In the genomic region with DNA sequence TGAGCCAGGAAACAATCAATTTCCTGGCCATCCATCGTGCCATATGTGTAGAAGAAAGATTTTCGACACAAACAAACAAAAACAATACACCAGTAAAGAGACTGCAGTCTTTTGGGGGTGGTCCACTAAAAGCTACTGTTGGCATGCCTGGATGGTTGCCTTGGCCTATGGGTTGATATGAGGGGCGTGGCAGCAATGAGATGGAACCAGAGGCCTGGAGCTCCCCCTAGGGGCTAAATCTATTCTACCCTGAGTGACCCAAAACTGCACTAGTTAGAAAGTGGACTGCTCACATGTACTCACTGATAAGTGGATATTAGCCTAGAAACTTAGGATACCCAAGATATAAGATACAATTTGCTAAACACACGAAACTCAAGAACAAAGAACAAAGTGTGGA, we compare ENCODE assay signal across 9 mouse cellular contexts.
A peak's percentile ranks its signal among the peaks of the same experiment; 100 is the strongest.
DNase-seq lines count a peak whose midpoint lies in the region; ATAC-seq and TF ChIP-seq lines count a peak whose summit lies in the region.
"Had no signal": no experiment of that assay in that cellular context is flagged by ENCODE, and none has a peak within 500 bp of the region (broad histone marks: within the 10 kb centered on the region; RNA-seq: fewer than 3 reads in every experiment).

No protein-coding gene starts in this region.

- no peak overlapping the region for H3K4me3 ChIP-seq in hindbrain, postnatal 0 days (ENCODE audit: low read length)
- no peak overlapping the region for H3K4me3 ChIP-seq in hindbrain, embryonic 16.5 days (ENCODE audit: low read length)
- no peak overlapping the region for H3K4me3 ChIP-seq in left cerebral cortex, adult 2 months
- no peak overlapping the region for H3K4me3 ChIP-seq in midbrain, embryonic 15.5 days
- H3K4me3 ChIP-seq: limb, embryonic 13.5 days had no signal

- H3K9me3 ChIP-seq in hindbrain, postnatal 0 days (ENCODE audit: low read length): no peaks in the 10 kb centered on the region
- H3K9me3 ChIP-seq in hindbrain, embryonic 16.5 days (ENCODE audit: control insufficient read depth, low read length): no peaks in the 10 kb centered on the region
- H3K9me3 ChIP-seq in midbrain, embryonic 15.5 days: no peaks in the 10 kb centered on the region
- H3K9me3 ChIP-seq: limb, embryonic 13.5 days had no signal

- peak; percentile 25 for TF ChIP-seq CTCF in hindbrain, postnatal 0 days (IDR thresholded peaks at IDR 0.05; ENCODE audit: low read depth)
- TF ChIP-seq CTCF in left cerebral cortex, adult 2 months (IDR thresholded peaks at IDR 0.05): peak; percentile 60

- no peak overlapping the region for H3K4me2 ChIP-seq in hindbrain, postnatal 0 days (ENCODE audit: low read depth, low read length)
- no peak overlapping the region for H3K4me2 ChIP-seq in hindbrain, embryonic 16.5 days (ENCODE audit: low read length)
- no peak overlapping the region for H3K4me2 ChIP-seq in midbrain, embryonic 15.5 days
- H3K4me2 ChIP-seq: limb, embryonic 13.5 days had no signal

- no peak overlapping the region for H3K27ac ChIP-seq in hindbrain, postnatal 0 days
- H3K27ac ChIP-seq in hindbrain, embryonic 16.5 days (ENCODE audit: low read depth, low read length): no peak overlapping the region
- H3K27ac ChIP-seq in left cerebral cortex, adult 2 months: no peak overlapping the region
- H3K27ac ChIP-seq in midbrain, embryonic 15.5 days: no peak overlapping the region
- H3K27ac ChIP-seq: limb, embryonic 13.5 days had no signal

- no peaks in the 10 kb centered on the region for H3K27me3 ChIP-seq in hindbrain, postnatal 0 days (ENCODE audit: insufficient read depth, low read length)
- no peaks in the 10 kb centered on the region for H3K27me3 ChIP-seq in hindbrain, embryonic 16.5 days (replicated peaks; ENCODE audit: control insufficient read depth, insufficient read depth, low read length)
- no peaks in the 10 kb centered on the region for H3K27me3 ChIP-seq in midbrain, embryonic 15.5 days (replicated peaks)
- H3K27me3 ChIP-seq: limb, embryonic 13.5 days had no signal

- no peaks in the 10 kb centered on the region for H3K36me3 ChIP-seq in hindbrain, postnatal 0 days (ENCODE audit: insufficient read depth, low read length)
- no peaks in the 10 kb centered on the region for H3K36me3 ChIP-seq in hindbrain, embryonic 16.5 days (ENCODE audit: control insufficient read depth, insufficient read depth, low read length)
- no peaks in the 10 kb centered on the region for H3K36me3 ChIP-seq in midbrain, embryonic 15.5 days (replicated peaks)
- H3K36me3 ChIP-seq: limb, embryonic 13.5 days had no signal

- intact Hi-C loops in heart, postnatal 10 days (cut with DNase I): loop anchor here (2.0 to 10.0 kb wide), 2 partner anchors 255 to 299 kb away; a partner anchor contains a TSS
- intact Hi-C loops in left cerebral cortex, adult 2 months (cut with DNase I): loop anchor here (5.0 kb wide), 1 partner anchor 257 kb away; a partner anchor contains a TSS

- 70% methylated on average over 4 of the region's 4 CpGs for WGBS in hindbrain, postnatal 0 days
- 61% methylated on average over 4 of the region's 4 CpGs for WGBS in hindbrain, embryonic 16.5 days
- WGBS in midbrain, embryonic 15.5 days: 68% methylated on average over 4 of the region's 4 CpGs

- H3K9ac ChIP-seq in hindbrain, postnatal 0 days (replicated peaks; ENCODE audit: low read length): no peak overlapping the region
- no peak overlapping the region for H3K9ac ChIP-seq in hindbrain, embryonic 16.5 days (ENCODE audit: low read depth, low read length)
- H3K9ac ChIP-seq in midbrain, embryonic 15.5 days: no peak overlapping the region
- H3K9ac ChIP-seq: limb, embryonic 13.5 days had no signal

- DNase-seq in hindbrain, postnatal 0 days (ENCODE audit: low spot score): peak; percentile 15
- DNase-seq in MEL-GATA-1-ER (ENCODE audit: extremely low read depth, low read depth): peak; percentile 66
- DNase-seq in cerebellum, adult 9-10 months: peak; percentile 25
- DNase-seq in heart, postnatal 10 days: peak; percentile 56 to 65
- peak; percentile 13 to 47 for DNase-seq in left cerebral cortex, adult 2 months (ENCODE audit: extremely low spot score in 1 of 2, low spot score in 2 of 2)

- no peak for ATAC-seq in hindbrain, postnatal 0 days
- ATAC-seq in hindbrain, embryonic 16.5 days: no peak
- ATAC-seq in monocyte, adult 5-6 weeks (replicated peaks; ENCODE audit: insufficient number of reproducible peaks, low FRiP score, low TSS enrichment, poor library complexity, severe bottlenecking): peak; percentile 69
- no peak for ATAC-seq in midbrain, embryonic 15.5 days (replicated peaks)

- no peaks in the 10 kb centered on the region for H3K4me1 ChIP-seq in hindbrain, postnatal 0 days (ENCODE audit: insufficient read depth, low read length)
- no peaks in the 10 kb centered on the region for H3K4me1 ChIP-seq in hindbrain, embryonic 16.5 days (ENCODE audit: control insufficient read depth, insufficient read depth, low read depth, low read length)
- no peaks in the 10 kb centered on the region for H3K4me1 ChIP-seq in midbrain, embryonic 15.5 days
- H3K4me1 ChIP-seq: limb, embryonic 13.5 days had no signal

Comparison
In these comparisons a context has a peak if more than half of its experiments do, and no peak if none do; other contexts are left out.
1. DNase-seq: peak in every context shown above with its lines; median percentile 66 in MEL-GATA-1-ER; 60 in heart, postnatal 10 days; 30 in left cerebral cortex, adult 2 months; 25 in cerebellum, adult 9-10 months; 15 in hindbrain, postnatal 0 days.